Mouse (Mus musculus): Measurements from ENCODE around the gene D330045A20Rik.
"Not testable (repeated sequence)": the region's sequence is repeated elsewhere in the genome, so short reads cannot be mapped to it uniquely, and the experiment has no call there.

D330045A20Rik gene

GRCm38 (mm10) chrX:139578649-139579278 is 98.6 kb downstream of the D330045A20Rik start:
- no peak for DNase-seq (ENCODE audit: low spot score in 2 of 2)

GRCm38 (mm10) chrX:139583616-139584015 is 103.4 kb downstream of the D330045A20Rik start:
- DNase-seq (ENCODE audit: low spot score in 2 of 2) = no peak

- not testable (repeated sequence) for DNase-seq (ENCODE audit: low spot score in 2 of 2)
Observed at GRCm38 (mm10) chrX:139586676-139587075, 106.5 kb downstream of the D330045A20Rik start.

GRCm38 (mm10) chrX:139596404-139596803 is 116.2 kb downstream of the D330045A20Rik start:
- no peak for DNase-seq (ENCODE audit: low spot score in 2 of 2)

Measured in spleen, postnatal 10 days (tissue).